Mouse (Mus musculus): ENCODE results near the gene Bhlhe41. TPM values are rescaled to one million over a fixed set of nuclear protein-coding genes. Genes with fewer than 3 reads are reported as not detected.
A peak's percentile ranks its signal among the peaks of the same experiment; 100 is the strongest.

The Bhlhe41 gene
- 7.6 and 8.5 TPM in 2 replicates for polyA plus RNA-seq (2014; fragmentation: Nextera tagmentation; extraction: Ambion mirVana)

GRCm38 (mm10) chr6:145865289-145865885 is at the start of gene Bhlhe41:
TSS of gene Bhlhe41 (minus strand) at chr6:145865558.
- Histone ChIP-seq H3K4me3 (ENCODE audit: low read depth, low read length) (peak within 1 kb of the TSS; percentile 63), H3K36me3 (ENCODE audit: control insufficient read depth, insufficient read depth, low read length) (no peaks in the 10 kb centered on the region), H3K27me3 (ENCODE audit: control insufficient read depth, insufficient read depth, low read length) (peaks cover 9% of the 10 kb centered on the region), H3K4me1 (ENCODE audit: control insufficient read depth, insufficient read depth, low read length) (peaks cover 9% of the 10 kb centered on the region; the same call in 1 of the 2 replicates), H3K9me3 (replicated peaks; ENCODE audit: control insufficient read depth, low read length) (no peaks in the 10 kb centered on the region), H3K4me2 (peak within 1 kb of the TSS; percentile 99), H3K27ac (ENCODE audit: low read depth, low read length) (peak within 1 kb of the TSS; percentile 84), H3K9ac (ENCODE audit: low read depth, low read length) (peak within 1 kb of the TSS; percentile 82)
- peak; percentile 44 for ATAC-seq (replicated peaks; ENCODE audit: insufficient number of reproducible peaks, low FRiP score, low TSS enrichment)
- WGBS (ENCODE audit: insufficient replicate concordance), result under 1% methylated on average over 55 of the region's 57 CpGs

DNA sequence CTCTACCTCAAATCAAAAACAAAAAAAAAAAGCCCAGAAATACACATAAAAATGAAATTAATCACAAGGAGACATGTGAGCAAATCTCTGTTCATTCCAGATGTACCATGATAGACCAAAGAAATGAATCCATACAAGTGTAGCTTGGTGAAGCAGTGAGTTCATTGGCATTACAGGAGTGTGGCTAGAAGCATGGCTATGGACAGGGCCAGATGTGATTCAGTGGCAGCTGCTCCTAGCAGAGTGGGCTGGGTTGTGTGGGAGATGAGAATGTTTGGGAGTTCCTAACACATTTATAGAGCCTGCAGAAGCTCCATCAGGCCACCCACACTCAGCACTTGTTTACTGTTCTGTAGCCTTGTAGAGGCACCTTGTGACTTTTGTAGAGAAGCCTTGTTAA is 46.9 kb upstream of the Bhlhe41 start:
- H3K4me2 ChIP-seq, result no peak overlapping the region
- no peaks in the 10 kb centered on the region for H3K27me3 ChIP-seq (ENCODE audit: control insufficient read depth, insufficient read depth, low read length)
- H3K36me3 ChIP-seq (ENCODE audit: control insufficient read depth, insufficient read depth, low read length), result no peaks in the 10 kb centered on the region
- H3K4me1 ChIP-seq (ENCODE audit: control insufficient read depth, insufficient read depth, low read length), result 0 out of 2 replicates have a peak, but pooled peaks cover 2% of the 10 kb centered on the region
- H3K9me3 ChIP-seq (replicated peaks; ENCODE audit: control insufficient read depth, low read length), result no peaks in the 10 kb centered on the region
- no peak overlapping the region for H3K4me3 ChIP-seq (ENCODE audit: low read depth, low read length)
- no peak overlapping the region for H3K9ac ChIP-seq (ENCODE audit: low read depth, low read length)
- H3K27ac ChIP-seq (ENCODE audit: low read depth, low read length), result no peak overlapping the region
- no peak for ATAC-seq (replicated peaks; ENCODE audit: insufficient number of reproducible peaks, low FRiP score, low TSS enrichment)

GRCm38 (mm10) chr6:145910469-145911426 is 45.4 kb upstream of the Bhlhe41 start:
- Histone ChIP-seq H3K9me3 (replicated peaks; ENCODE audit: control insufficient read depth, low read length) (no peaks in the 10 kb centered on the region), H3K36me3 (ENCODE audit: control insufficient read depth, insufficient read depth, low read length) (no peaks in the 10 kb centered on the region), H3K4me1 (ENCODE audit: control insufficient read depth, insufficient read depth, low read length) (peaks cover 8% of the 10 kb centered on the region; the same call in 1 of the 2 replicates), H3K27ac (ENCODE audit: low read depth, low read length) (no peak overlapping the region), H3K4me2 (no peak overlapping the region), H3K4me3 (ENCODE audit: low read depth, low read length) (no peak overlapping the region), H3K9ac (ENCODE audit: low read depth, low read length) (no peak overlapping the region), H3K27me3 (ENCODE audit: control insufficient read depth, insufficient read depth, low read length) (no peaks in the 10 kb centered on the region)
- WGBS (ENCODE audit: insufficient replicate concordance), result 78% methylated on average over 3 of the region's 3 CpGs
- ATAC-seq (replicated peaks; ENCODE audit: insufficient number of reproducible peaks, low FRiP score, low TSS enrichment), result no peak

- WGBS (ENCODE audit: insufficient replicate concordance), result 82% methylated on average over 4 of the region's 4 CpGs
- no peak for ATAC-seq (replicated peaks; ENCODE audit: insufficient number of reproducible peaks, low FRiP score, low TSS enrichment)
Observed at GRCm38 (mm10) chr6:145909943-145910342, 44.6 kb upstream of the Bhlhe41 start.

DNA sequence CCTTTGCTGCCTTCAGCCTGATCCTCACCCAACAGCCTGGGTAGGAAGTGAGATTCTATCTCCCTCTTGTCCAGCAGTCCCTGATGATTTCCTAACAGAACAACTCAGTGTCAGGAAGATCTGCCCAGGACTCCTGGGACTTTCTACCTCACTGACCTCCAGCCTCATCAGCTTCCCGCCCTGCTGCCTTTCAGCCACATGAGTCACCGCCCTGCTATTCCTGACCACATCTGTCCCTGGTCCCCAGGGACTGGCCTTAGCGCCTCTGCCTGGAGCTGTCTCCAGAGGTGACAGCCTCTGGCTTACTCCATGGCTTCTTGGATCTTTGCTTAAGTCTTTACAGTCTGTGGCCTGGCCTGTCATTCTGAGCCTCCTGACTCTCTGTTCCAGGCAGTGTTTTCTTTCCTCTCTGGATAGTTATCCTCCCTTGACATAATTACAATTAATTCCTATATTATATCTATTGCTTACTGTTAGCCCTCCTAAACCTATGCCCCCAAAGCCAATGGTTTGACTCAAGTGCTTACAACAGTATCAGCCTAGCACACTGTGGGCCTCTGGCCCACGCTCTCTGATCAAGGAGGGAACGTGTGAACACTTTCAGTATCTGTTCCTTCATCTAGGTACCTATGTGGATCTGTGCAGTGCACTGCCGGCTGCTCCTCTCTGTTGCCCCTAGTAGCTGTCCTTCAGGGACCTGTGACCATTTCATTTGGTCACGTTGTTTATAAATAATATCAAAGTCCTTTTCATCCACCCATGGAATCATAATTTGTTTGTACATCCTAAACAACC is 40.9 kb upstream of the Bhlhe41 start:
- H3K4me3 ChIP-seq (ENCODE audit: low read depth, low read length), result no peak overlapping the region
- no peaks in the 10 kb centered on the region for H3K27me3 ChIP-seq (ENCODE audit: control insufficient read depth, insufficient read depth, low read length)
- no peak overlapping the region for H3K9ac ChIP-seq (ENCODE audit: low read depth, low read length)
- peak overlapping the region; percentile 15; the same call in 1 of the 2 replicates for H3K27ac ChIP-seq (ENCODE audit: low read depth, low read length)
- H3K9me3 ChIP-seq (replicated peaks; ENCODE audit: control insufficient read depth, low read length), result no peaks in the 10 kb centered on the region
- H3K4me1 ChIP-seq (ENCODE audit: control insufficient read depth, insufficient read depth, low read length), result peaks cover 8% of the 10 kb centered on the region; the same call in 1 of the 2 replicates
- H3K4me2 ChIP-seq, result no peak overlapping the region
- ATAC-seq (replicated peaks; ENCODE audit: insufficient number of reproducible peaks, low FRiP score, low TSS enrichment), result no peak
- 46% methylated on average over 7 of the region's 7 CpGs for WGBS (ENCODE audit: insufficient replicate concordance)
- H3K36me3 ChIP-seq (ENCODE audit: control insufficient read depth, insufficient read depth, low read length), result no peaks in the 10 kb centered on the region

More at GRCm38 (mm10) chr6:145909943-145910342, 44.6 kb upstream of the Bhlhe41 start:
- Histone ChIP-seq H3K9me3 (replicated peaks; ENCODE audit: control insufficient read depth, low read length) (no peaks in the 10 kb centered on the region), H3K36me3 (ENCODE audit: control insufficient read depth, insufficient read depth, low read length) (no peaks in the 10 kb centered on the region), H3K4me1 (ENCODE audit: control insufficient read depth, insufficient read depth, low read length) (peaks cover 8% of the 10 kb centered on the region; the same call in 1 of the 2 replicates), H3K27ac (ENCODE audit: low read depth, low read length) (no peak overlapping the region), H3K27me3 (ENCODE audit: control insufficient read depth, insufficient read depth, low read length) (no peaks in the 10 kb centered on the region), H3K9ac (ENCODE audit: low read depth, low read length) (no peak overlapping the region), H3K4me2 (no peak overlapping the region), H3K4me3 (ENCODE audit: low read depth, low read length) (no peak overlapping the region)

- 77% methylated on average over 5 of the region's 5 CpGs for WGBS (ENCODE audit: insufficient replicate concordance)
- H3K4me2 ChIP-seq, result no peak overlapping the region
- no peaks in the 10 kb centered on the region for H3K36me3 ChIP-seq (ENCODE audit: control insufficient read depth, insufficient read depth, low read length)
Observed at GRCm38 (mm10) chr6:145904616-145905015, 39.3 kb upstream of the Bhlhe41 start.

DNA sequence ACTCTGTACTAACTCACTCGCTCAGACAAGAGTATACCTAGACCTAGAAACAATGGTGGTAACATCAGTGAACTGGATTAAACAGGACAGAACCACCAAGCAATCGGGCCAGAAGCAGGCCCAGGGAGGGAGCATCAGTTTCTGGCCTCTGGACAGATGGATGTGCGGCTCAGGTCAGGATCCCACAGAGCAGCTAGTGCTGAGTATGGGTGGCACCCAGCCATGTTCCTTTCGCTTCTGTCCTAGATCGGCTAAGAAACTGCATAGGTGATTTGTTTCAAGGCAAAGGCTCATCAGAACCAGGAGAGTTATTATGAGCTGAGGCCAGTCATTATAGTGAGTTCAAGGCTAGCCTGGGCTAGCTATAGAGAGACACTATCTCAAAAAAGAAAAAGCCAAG is 38.8 kb upstream of the Bhlhe41 start:
- Histone ChIP-seq H3K4me2 (no peak overlapping the region), H3K4me3 (ENCODE audit: low read depth, low read length) (no peak overlapping the region), H3K27ac (ENCODE audit: low read depth, low read length) (no peak overlapping the region), H3K4me1 (ENCODE audit: control insufficient read depth, insufficient read depth, low read length) (peaks cover 6% of the 10 kb centered on the region; the same call in 1 of the 2 replicates), H3K9ac (ENCODE audit: low read depth, low read length) (no peak overlapping the region), H3K9me3 (replicated peaks; ENCODE audit: control insufficient read depth, low read length) (no peaks in the 10 kb centered on the region), H3K36me3 (ENCODE audit: control insufficient read depth, insufficient read depth, low read length) (no peaks in the 10 kb centered on the region), H3K27me3 (ENCODE audit: control insufficient read depth, insufficient read depth, low read length) (no peaks in the 10 kb centered on the region)
- 85% methylated on average over 5 of the region's 5 CpGs for WGBS (ENCODE audit: insufficient replicate concordance)
- ATAC-seq (replicated peaks; ENCODE audit: insufficient number of reproducible peaks, low FRiP score, low TSS enrichment), result no peak

More at GRCm38 (mm10) chr6:145904616-145905015, 39.3 kb upstream of the Bhlhe41 start:
- no peak overlapping the region for H3K4me3 ChIP-seq (ENCODE audit: low read depth, low read length)
- peaks cover 6% of the 10 kb centered on the region; the same call in 1 of the 2 replicates for H3K4me1 ChIP-seq (ENCODE audit: control insufficient read depth, insufficient read depth, low read length)
- H3K9me3 ChIP-seq (replicated peaks; ENCODE audit: control insufficient read depth, low read length), result no peaks in the 10 kb centered on the region
- no peak for ATAC-seq (replicated peaks; ENCODE audit: insufficient number of reproducible peaks, low FRiP score, low TSS enrichment)
- H3K9ac ChIP-seq (ENCODE audit: low read depth, low read length), result no peak overlapping the region
- no peak overlapping the region for H3K27ac ChIP-seq (ENCODE audit: low read depth, low read length)
- no peaks in the 10 kb centered on the region for H3K27me3 ChIP-seq (ENCODE audit: control insufficient read depth, insufficient read depth, low read length)

Measured in heart, embryonic 11.5 days (tissue).